Mouse (Mus musculus) spleen, adult 2 months (tissue): ENCODE measurements at regions not wholly inside any gene's neighbourhood (a gene's known extent, or its start where the extent isn't known, plus 50 kb on each side); places are given as distances from the start of the nearest gene placed in this dataset.

Experiments
- CTCF ChIP-seq: fragments of 200-500 bp; IDR thresholded peaks from 2 replicates; pipeline ENCODE4 v1.5.1; 2011; ENCODE audit warnings: mild to moderate bottlenecking, inconsistent platforms; ENCODE audit not compliant: insufficient read depth, insufficient read length, insufficient replicate concordance; ENCODE audit errors: extremely low read depth
- POLR2A ChIP-seq: fragments of 200-500 bp; IDR thresholded peaks from 2 replicates; pipeline ENCODE4 v1.6.1; 2011; ENCODE audit warnings: low read depth, low read length, inconsistent platforms

GRCm38 (mm10) chr2:146610896-146611295, 98.8 kb upstream of the Ralgapa2 start:
- no peak for TF ChIP-seq CTCF
- no peak for TF ChIP-seq POLR2A
